Mouse (Mus musculus) B cell, adult 2 months (primary cell): ENCODE measurements around the gene Exosc7.

Experiments
- DNase-seq, 2 experiments: peaks; one replicate each; pipeline ENCODE4 v3.0.0; 2022

Gene Exosc7

DNA sequence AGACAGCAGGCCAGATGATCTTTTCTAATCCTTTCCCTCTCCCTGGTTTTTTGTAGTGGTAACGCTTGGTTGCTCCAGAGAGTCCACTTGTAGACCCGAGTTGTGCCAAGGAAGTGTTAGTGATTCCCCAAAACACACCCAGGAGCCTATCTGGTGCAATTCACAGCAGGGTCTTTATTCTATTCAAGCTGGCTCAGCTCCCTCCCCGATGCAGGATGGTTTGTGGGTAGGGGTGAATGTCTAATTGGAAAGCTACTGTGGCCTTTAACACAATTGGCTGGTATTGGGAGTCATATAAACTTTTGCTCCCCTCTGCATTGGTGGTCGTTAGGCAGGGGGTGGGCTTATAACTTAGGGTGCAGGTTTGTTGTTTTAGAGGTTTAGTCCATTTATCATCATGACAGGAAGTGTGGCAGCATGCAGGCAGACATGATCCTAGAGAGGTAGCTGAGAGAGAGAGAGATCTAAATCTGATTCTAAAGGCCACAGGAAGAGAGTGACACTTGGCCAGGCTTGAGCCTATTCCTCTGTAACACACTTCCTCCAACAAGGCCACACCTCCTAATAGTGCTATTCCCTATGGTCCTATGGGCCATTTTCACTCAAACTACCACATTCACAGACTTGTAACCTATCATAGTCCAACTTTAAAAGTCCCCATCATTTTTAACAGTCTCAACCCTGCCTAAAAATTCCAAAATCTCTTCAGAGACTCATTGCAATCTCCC is 27.0 kb downstream of the Exosc7 start:
- DNase-seq, result no peak

DNA sequence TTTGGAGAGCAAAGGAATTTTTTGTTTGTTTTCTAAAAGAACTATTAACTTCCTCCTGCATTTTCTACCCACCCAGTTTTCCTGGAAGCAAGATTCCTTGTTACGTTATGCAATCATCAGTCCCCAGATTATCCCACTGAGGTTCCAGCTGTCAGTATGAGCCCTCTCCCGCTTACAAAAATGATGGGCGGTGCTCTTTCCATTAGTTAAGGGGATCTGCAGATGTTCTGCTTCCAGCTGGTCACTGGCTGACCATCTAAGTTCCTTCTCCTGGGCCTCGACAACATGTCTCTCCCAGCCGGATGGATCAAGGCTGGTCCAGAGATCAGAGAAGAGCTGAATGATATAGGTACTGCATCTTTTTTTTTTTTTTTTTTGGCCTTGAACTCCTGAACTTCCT is 35.4 kb downstream of the Exosc7 start:
- DNase-seq, result no peak

DNA sequence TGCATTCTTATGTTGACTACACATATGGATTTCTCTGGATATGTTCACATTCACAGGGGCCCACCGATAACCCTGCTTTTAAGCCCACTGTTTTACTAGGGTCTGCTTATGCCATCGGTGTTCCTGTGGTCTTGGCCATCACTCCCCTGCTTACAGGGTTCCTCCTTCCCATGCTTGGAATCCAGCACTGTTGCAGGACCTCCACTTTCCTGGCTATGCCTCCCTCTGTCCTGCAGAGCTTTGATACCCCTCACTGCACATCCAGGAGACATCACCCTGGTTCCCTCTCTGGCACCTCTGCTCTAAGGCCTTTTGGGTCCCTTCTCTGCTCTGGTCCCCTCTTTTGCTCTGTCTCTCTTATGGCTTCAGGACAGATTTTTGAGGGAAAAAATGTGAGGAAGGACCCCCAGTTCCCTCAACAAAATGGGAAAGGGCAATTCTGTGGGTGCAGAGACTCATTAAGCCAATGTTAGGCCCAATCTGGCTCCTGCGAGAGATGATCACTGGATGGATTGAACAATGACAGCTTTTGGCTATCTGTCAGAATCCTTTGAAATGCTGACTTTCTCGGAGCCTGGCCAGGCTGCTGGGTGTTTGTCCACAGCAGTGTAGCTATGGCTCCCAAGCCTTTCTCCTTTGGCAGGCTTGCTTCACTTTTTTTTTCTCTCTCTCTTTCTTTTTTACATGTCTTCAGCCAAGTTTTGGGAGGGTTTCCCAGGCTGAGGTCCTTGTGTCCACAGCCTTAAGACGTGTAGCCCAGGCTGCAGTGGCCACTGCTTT is 37.4 kb downstream of the Exosc7 start, which contains the start of gene Clec3b:
Gene Clec3b (plus strand): TSS at position 706 of the 780 bp plus-strand sequence.
- DNase-seq, result no peak

DNA sequence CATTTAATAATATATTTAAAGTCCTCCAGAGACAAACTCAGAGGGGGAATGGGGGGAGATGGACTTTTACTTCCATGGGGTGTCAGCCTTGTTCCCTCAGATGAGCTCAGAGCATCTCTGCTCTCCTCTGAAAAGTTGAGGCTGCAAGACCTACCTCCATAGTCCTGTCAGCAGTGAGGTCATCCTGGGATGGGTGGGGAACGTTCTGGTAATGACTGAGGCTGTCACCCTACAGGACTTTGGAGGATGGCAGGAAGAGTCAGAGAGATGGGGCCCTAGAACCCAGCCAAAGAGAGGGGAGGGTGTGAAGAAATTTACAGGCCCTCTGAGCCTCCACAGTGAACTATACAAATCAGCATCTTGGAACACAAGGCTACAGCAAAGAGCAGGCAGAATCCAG is 38.5 kb downstream of the Exosc7 start:
- no peak for DNase-seq

DNA sequence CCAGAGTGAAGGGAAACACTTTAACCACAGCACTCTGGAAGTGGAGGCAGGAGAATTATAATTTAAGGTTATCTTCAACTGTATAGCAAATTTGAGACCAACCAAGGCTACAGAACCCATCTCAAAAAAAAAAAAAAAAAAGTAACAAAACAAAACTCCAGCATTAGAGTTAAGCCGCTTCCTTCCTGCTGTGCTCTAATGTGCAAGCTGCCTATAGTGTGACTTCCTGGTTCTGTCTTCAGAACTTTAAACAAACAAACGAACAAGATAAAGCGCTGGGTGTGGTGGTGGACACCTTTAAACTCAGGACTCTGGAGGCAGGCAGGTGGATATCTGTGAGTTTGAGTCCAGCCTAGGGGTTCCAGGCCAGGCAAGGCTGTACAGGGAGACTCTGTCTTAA is 39.0 kb downstream of the Exosc7 start:
- DNase-seq, result no peak

DNA sequence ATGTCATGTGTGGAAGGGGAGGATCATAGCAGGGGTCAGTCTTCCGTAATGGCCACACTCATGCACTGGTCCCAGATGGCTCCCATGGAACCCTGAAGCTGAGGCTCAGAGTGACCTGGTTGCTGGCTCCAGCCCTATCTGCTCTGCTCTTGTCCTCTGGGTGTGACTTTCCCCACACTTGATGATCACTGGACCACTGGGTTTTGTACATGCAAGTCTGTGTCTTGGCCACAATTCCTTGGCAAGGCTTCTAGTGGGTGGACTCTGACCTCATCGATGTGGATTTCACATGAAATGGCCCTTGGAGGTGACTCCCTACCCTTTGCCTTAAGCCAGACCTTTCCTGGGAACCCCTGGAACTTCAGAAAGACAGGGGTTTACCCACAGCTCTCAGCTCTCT is 40.1 kb downstream of the Exosc7 start:
- no peak for DNase-seq

DNA sequence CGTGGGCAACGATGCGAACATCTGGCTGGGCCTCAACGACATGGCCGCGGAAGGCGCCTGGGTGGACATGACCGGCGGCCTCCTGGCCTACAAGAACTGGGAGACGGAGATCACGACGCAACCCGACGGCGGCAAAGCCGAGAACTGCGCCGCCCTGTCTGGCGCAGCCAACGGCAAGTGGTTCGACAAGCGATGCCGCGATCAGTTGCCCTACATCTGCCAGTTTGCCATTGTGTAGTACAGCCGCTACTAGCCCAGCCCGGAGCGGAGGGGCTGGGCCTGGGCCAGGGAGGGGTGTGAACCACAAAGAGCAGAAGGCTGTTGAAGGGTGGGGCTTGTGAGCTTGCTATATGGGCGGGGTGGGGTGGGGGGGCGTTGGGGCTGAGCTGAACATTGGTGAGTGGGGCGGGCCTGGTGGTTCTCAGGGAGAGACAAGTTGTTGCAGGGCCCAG is 43.9 kb downstream of the Exosc7 start:
- peak; percentile 21 to 25 for DNase-seq

DNA sequence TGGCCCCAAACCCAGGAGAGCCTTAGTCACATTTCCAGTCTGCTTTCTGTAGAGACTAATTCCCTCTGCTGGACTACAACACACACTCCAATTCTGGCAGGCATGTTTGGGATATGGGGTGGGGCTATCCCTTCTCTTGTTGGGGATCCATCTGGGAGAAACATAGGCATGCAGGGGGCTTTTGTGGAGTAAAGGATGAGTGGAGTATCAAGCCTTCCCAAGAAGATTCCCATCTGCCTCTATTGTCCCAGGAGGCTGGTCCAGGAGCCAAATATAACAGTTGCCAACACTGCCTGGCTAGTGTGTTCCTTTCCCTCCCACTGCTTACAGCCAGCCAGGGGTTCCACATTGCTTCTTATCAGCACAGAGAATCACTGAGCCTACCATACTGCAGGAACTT is 44.7 kb downstream of the Exosc7 start:
- no peak for DNase-seq

DNA sequence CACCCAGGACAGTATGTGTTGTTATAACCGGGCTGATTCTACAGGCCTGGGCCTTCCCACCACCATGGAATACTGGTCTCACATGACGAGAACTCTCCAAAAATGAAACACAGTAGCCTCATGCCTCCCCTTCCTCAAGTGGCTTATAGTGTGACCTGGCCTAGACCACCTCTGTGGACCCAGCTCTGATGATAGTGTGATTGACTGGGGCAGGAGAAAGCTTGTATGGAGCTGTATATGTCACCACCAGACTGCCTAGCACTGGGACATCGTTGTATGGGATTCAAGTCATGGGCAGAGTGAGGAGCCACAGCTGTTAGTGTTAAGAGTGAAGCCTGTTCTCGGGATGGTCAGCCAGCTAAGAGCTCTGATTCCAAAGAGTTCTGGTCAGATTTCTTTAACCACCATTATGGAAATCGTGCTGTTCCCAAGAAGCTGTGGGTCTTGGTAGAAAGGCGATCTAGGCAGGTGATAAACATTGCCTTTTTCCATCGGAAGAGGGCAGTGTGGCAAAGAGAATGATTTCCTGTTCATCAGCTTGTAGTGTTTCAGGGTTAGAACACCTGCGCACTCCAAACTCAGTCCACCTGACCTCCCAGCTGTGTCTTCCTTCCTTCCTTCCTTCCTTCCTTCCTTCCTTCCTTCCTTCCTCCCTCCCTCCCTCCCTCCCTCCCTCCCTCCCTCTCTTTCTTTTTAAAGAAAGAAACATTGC is 45.3 kb downstream of the Exosc7 start:
- peak; percentile 19 to 21 for DNase-seq

DNA sequence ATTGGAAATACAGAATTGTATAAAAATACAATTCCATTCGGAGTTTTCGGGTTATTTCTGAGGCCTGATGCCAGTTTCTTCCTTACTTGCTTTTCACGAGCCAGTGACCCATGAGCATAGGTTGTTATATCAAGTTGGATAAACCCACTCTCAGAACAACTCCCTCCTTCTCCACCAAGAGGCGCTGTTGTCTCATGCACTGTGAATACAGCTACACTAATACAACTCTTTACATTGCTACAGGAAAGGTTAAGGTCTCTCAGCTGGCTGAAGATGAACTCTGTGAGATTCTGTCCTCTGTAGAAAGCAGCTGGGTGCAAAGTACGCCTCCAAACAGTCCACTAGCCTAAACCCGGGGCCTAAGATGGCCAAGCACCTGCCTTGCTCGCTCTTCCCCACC is 46.3 kb downstream of the Exosc7 start:
- DNase-seq, result peak; percentile 32 to 45

DNA sequence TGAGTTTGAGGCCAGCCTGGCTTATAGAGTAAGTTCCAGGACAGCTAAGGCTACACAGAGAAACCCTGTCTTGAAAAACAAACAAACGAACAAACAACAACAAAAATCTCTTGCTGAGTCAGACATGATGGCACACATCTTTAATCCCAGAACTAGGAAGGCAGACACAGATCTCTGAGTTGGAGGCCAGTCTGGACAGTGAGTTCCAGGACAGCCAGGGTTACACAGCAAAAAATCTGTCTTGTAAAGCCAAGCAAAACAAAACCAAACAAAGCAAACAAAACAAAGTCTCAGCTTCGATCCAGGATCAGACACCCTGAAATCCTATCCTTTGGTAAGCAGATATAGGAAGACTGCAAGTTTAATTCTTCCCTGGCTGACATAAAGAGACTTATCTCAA is 48.8 kb downstream of the Exosc7 start:
- DNase-seq, result no peak

DNA sequence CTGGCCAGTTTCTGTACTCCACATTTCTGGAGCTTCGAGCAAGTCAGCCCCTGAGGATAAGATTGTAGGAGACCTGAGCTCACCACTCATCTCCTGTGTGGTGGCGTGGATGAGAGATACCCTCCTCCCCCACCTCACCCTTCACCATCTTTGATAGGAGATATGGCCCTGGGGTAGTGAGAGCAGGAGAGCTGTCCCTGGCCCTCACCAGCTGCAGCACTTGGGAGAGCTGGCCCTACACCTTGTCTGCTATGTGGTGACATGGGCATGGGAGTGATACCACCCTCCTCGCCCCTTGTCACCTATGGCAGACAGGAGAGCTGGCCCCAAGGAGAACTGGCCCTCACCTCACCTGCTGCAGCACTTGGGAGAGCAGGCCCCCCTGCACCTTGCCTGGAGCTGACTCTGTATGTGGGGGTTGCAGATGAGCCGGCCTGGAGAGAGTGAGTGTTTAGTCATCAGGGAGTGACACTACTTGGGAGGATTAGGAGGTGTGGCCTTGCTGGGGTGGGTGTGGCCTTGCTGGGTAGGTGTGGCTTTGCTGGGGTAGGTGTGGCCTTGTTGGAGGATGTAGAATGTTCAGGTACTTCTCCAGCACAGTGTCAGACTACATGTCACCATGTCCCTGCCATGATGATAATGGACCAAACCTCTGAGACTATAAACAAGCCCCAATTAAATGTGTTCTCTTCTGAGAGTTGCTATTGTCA is 50.1 kb downstream of the Exosc7 start:
- DNase-seq, result peak in 1 of 2 experiments; percentile 8

DNA sequence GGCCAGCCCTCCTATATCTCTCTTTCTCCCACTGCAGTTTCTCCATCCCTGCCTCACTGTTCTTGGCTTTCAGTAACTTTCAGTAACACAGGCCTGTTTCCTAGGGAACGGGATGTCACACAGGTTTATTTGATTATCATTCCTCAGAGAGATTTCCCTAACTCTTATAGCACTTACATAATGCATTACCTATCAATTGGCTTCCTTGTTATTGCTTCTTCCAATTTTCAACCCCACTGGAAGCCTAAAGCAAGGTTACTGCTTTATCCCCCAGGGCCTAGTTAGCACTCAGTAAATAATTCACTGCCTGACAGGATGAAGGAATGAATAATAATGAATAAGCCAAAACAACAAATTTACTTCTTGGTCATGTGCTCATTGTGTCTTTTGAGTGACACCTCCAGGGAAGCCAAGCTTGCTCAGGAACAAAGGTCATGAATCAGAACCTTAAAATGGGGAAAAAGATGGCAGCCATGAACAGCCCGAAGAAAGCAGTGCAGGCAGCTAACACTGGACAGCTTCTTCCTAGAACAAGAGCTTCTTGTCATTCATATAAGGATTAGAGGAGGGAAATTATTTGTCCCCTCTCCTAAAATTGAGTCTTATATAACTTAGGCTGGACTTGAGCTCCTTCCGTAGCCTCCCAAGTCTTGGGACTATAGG is 52.9 kb downstream of the Exosc7 start:
- DNase-seq, result no peak

DNA sequence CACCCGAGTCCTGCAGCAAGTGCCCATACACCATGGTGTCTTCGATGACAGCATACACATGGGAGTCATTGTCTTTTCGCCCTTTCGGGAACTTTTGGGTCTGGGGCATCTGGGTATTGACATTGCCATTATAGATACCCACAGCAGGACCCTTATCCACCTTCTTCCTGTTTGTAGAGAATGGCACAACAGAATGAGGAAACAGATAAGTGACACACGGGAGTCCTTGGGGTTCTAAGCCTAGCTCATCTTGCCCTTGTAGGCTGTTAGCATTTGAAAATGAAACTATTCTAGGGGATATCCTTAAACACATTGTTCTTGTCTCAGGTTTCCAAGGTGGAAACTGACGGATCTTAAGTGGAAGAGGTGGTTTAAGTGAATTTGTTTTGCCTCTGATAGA is 60.7 kb downstream of the Exosc7 start:
- DNase-seq, result no peak

DNA sequence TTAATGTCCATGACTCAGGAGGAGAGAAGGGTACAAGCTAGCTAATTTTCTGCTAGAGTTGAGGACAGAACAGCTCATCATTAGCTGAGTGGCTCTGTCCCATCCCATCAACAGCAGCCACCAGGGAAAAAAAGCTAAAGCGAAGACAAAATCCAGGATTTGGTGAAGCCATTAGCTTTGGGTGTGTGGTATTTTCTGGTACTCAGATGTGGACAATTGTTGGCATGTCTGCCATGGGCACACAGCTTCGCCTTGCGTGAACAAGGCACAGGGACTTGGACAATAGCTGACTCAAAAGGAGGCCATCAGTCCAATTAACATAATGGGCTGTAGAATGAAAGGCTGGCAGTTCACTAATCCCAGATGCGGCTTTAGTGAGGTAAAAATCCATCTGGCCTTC is 61.3 kb downstream of the Exosc7 start:
- no peak for DNase-seq

DNA sequence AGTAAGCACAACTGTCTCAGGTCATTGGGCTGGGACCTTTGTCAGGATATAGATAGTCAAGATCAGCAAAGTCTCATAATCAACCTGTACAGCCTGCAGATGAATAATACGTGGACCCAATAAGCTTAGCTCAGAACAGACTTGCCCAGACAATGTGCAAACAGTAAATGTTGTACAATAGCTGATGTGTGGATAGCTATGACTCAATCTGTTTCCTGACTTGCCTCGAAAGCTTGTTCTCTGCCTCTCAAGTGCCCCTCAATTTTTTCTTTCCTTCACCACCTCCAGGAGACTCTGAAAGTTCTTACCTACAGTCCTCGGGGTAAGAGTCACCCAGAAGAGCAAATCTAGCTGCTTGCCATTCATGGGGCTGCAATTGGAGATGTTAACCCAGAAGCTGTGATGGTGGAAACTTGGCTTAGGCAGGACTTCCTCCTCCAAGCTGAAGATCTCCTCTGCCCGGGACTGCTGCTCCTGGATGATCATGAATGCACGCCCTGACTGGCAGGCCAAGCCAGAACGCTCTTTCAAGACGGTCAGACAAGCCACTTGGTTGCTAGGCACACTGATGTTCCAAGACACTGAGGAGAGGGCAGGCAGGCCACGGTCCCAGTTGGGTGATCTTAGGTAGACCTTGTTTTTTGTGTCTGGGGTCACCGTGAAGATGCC is 64.5 kb downstream of the Exosc7 start:
- no peak for DNase-seq

DNA sequence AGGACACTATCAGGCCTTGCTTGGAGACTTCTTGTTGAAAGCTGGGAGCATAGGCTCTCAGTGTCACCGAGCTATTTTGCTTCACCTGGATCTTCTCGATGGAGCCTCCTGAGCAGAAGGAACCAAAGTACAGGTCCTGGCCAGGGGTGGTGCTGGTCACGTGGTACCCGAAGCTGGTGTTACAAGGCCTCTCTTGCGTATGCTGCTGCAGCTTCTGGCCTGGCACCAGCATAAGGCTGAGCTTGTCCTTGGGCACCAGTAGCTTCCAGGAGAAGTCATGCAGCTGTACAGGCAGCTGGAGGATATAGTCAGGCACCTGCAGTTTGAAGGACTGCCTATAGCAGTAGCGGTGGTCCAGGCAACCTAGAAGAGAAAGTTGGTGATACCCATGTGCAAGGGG is 67.0 kb downstream of the Exosc7 start:
- DNase-seq, result no peak

DNA sequence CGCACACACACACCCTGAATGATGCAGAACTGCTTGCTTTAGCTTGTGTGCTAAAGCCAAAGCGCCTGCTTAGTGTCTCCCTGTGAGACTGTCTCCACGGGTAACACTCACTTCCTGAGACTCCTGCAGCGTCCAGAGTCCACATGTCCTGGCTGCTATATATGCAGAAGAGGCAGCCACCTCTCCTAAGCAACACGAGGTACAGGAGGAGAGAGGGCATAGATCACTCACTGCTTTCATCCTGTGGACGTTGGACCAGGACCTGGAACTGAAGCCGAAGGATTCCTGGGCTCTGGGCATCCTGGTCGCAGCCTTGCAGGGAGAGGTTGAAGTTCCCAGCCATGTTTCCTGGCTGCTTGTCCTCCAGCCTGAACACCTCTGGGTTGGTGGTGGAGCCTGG is 70.2 kb downstream of the Exosc7 start:
- DNase-seq, result no peak

DNA sequence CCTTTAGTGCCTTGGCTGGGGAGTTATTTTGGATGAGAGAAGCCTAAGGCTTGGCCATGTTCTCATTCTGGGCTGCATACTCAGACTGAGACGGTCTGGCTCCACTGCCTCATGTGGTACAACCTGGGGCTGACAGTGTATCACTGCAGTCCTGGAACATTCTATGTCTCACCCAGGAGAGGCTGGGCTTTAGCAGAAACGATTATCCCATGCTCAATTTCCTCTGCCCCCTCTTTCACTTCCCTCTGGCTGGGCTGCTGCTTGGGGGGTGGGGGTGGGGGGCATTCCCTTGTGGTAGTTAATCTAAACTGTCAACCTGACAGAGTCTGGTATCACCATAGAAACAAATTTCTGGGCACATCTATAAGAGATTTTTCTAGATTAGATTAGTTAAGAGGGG is 72.5 kb downstream of the Exosc7 start:
- no peak for DNase-seq
